Mouse (Mus musculus): ENCODE measurements around the gene Fuk. TPM values are rescaled to one million over a fixed set of nuclear protein-coding genes. Genes with fewer than 3 reads are reported as not detected.

Fuk gene
- polyA plus RNA-seq, 1 experiment from 2014 or later, result 8.7 TPM

Other genes with a start within 250 kb of the Fuk start
- 22.5 and 32.2 TPM in 2 replicates for gene Mtss1l, start 181.0 kb downstream of the Fuk start, polyA plus RNA-seq (2015; fragmentation: Nextera tagmentation; extraction: Ambion mirVana)
- 2.5 and 3.4 TPM in 2 replicates for gene Il34, start 96.6 kb downstream of the Fuk start, polyA plus RNA-seq (2015; fragmentation: Nextera tagmentation; extraction: Ambion mirVana)
- gene Cog4, start 55.9 kb downstream of the Fuk start, polyA plus RNA-seq (2015; fragmentation: Nextera tagmentation; extraction: Ambion mirVana), result 67.1 and 70.0 TPM in 2 replicates
- 121 TPM in 2 replicates for gene Sf3b3, start 55.7 kb downstream of the Fuk start, polyA plus RNA-seq (2015; fragmentation: Nextera tagmentation; extraction: Ambion mirVana)
- 24.5 and 25.8 TPM in 2 replicates for gene St3gal2, start 17.4 kb upstream of the Fuk start, polyA plus RNA-seq (2015; fragmentation: Nextera tagmentation; extraction: Ambion mirVana)
- 13.0 and 13.5 TPM in 2 replicates for gene Ddx19a, start 95.3 kb upstream of the Fuk start, polyA plus RNA-seq (2015; fragmentation: Nextera tagmentation; extraction: Ambion mirVana)
- 8.2 and 8.9 TPM in 2 replicates for gene Ddx19b, start 129.3 kb upstream of the Fuk start, polyA plus RNA-seq (2015; fragmentation: Nextera tagmentation; extraction: Ambion mirVana)
- 68.8 and 69.6 TPM in 2 replicates for gene Aars, start 130.7 kb upstream of the Fuk start, polyA plus RNA-seq (2015; fragmentation: Nextera tagmentation; extraction: Ambion mirVana)
- gene Exosc6, start 153.9 kb upstream of the Fuk start, polyA plus RNA-seq (2015; fragmentation: Nextera tagmentation; extraction: Ambion mirVana), result not detected in 2 replicates
- 0.60 and 0.79 TPM in 2 replicates for gene Clec18a, start 189.9 kb upstream of the Fuk start, polyA plus RNA-seq (2015; fragmentation: Nextera tagmentation; extraction: Ambion mirVana)
- 11.5 and 14.0 TPM in 2 replicates for gene Pdpr, start 192.1 kb upstream of the Fuk start, polyA plus RNA-seq (2015; fragmentation: Nextera tagmentation; extraction: Ambion mirVana)

Data from forebrain, embryonic 15.5 days (tissue).